Mouse (Mus musculus): ENCODE results near the gene Ism2. TPM values are rescaled to one million over a fixed set of nuclear protein-coding genes. Genes with fewer than 3 reads are reported as not detected.

Ism2 gene
- 0.07 and 0.21 TPM in 2 replicates for polyA plus RNA-seq (2012; rRNA removed)

- H3K36me3 ChIP-seq (ENCODE audit: control insufficient read depth, insufficient read depth, low read length) = no peaks in the 10 kb centered on the region
- H3K4me3 ChIP-seq (ENCODE audit: extremely low read depth, insufficient read depth, insufficient read length) = peak within 1 kb of the TSS; percentile 54
- no peak for DNase-seq (ENCODE audit: low read depth in 1 of 2, low spot score in 2 of 2)
- H3K27me3 ChIP-seq (ENCODE audit: control insufficient read depth, insufficient read depth, low read length) = peaks cover 17% of the 10 kb centered on the region
- peaks cover 9% of the 10 kb centered on the region for H3K4me1 ChIP-seq (ENCODE audit: control insufficient read depth, insufficient read depth, insufficient read length)
- TF ChIP-seq POLR2A (IDR thresholded peaks at IDR 0.05; ENCODE audit: low read depth, low read length) (no peak), CTCF (IDR thresholded peaks at IDR 0.05; ENCODE audit: extremely low read depth, insufficient read depth, insufficient read length, insufficient replicate concordance) (no peak)
- 1% methylated on average over 74 of the region's 86 CpGs for WGBS
- H3K27ac ChIP-seq (ENCODE audit: insufficient read depth, low read length) = no peak within 1 kb of the TSS
These were observed at the start of gene Ism2 for GRCm38 (mm10) chr12:87299657-87300440. TSS of gene Ism2 (minus strand) at chr12:87299705.

GRCm38 (mm10) chr12:87348029-87348428 lies 48.5 kb upstream of the Ism2 start:
- no peak for DNase-seq (ENCODE audit: low read depth in 1 of 2, low spot score in 2 of 2)
- no peak overlapping the region for H3K4me3 ChIP-seq (ENCODE audit: extremely low read depth, insufficient read depth, insufficient read length)
- no peak overlapping the region for H3K27ac ChIP-seq (ENCODE audit: insufficient read depth, low read length)
- no peak for TF ChIP-seq CTCF (IDR thresholded peaks at IDR 0.05; ENCODE audit: extremely low read depth, insufficient read depth, insufficient read length, insufficient replicate concordance)
- no peak for TF ChIP-seq POLR2A (IDR thresholded peaks at IDR 0.05; ENCODE audit: low read depth, low read length)
- peaks cover 10% of the 10 kb centered on the region for H3K36me3 ChIP-seq (ENCODE audit: control insufficient read depth, insufficient read depth, low read length)
- no peaks in the 10 kb centered on the region for H3K27me3 ChIP-seq (ENCODE audit: control insufficient read depth, insufficient read depth, low read length)
- WGBS = 80% methylated on average over 2 of the region's 2 CpGs
- no peaks in the 10 kb centered on the region for H3K4me1 ChIP-seq (ENCODE audit: control insufficient read depth, insufficient read depth, insufficient read length)

- no peak for DNase-seq (ENCODE audit: low read depth in 1 of 2, low spot score in 2 of 2)
- Histone ChIP-seq H3K36me3 (ENCODE audit: control insufficient read depth, insufficient read depth, low read length) (peaks cover 11% of the 10 kb centered on the region), H3K4me3 (ENCODE audit: extremely low read depth, insufficient read depth, insufficient read length) (no peak overlapping the region), H3K4me1 (ENCODE audit: control insufficient read depth, insufficient read depth, insufficient read length) (no peaks in the 10 kb centered on the region), H3K27ac (ENCODE audit: insufficient read depth, low read length) (no peak overlapping the region), H3K27me3 (ENCODE audit: control insufficient read depth, insufficient read depth, low read length) (no peaks in the 10 kb centered on the region)
- whole genome bisulfite sequencing = 88% methylated on average over 2 of the region's 2 CpGs
- TF ChIP-seq CTCF (IDR thresholded peaks at IDR 0.05; ENCODE audit: extremely low read depth, insufficient read depth, insufficient read length, insufficient replicate concordance) (no peak), POLR2A (IDR thresholded peaks at IDR 0.05; ENCODE audit: low read depth, low read length) (no peak)
These were observed 48.0 kb upstream of the Ism2 start for GRCm38 (mm10) chr12:87347511-87347910.

- no peak for DNase-seq (ENCODE audit: low read depth in 1 of 2, low spot score in 2 of 2)
- H3K36me3 ChIP-seq (ENCODE audit: control insufficient read depth, insufficient read depth, low read length) = peaks cover 20% of the 10 kb centered on the region
- H3K27me3 ChIP-seq (ENCODE audit: control insufficient read depth, insufficient read depth, low read length) = no peaks in the 10 kb centered on the region
- TF ChIP-seq CTCF (IDR thresholded peaks at IDR 0.05; ENCODE audit: extremely low read depth, insufficient read depth, insufficient read length, insufficient replicate concordance) (no peak), POLR2A (IDR thresholded peaks at IDR 0.05; ENCODE audit: low read depth, low read length) (no peak)
- H3K27ac ChIP-seq (ENCODE audit: insufficient read depth, low read length) = no peak overlapping the region
- no peak overlapping the region for H3K4me3 ChIP-seq (ENCODE audit: extremely low read depth, insufficient read depth, insufficient read length)
- H3K4me1 ChIP-seq (ENCODE audit: control insufficient read depth, insufficient read depth, insufficient read length) = no peaks in the 10 kb centered on the region
These were observed 43.6 kb upstream of the Ism2 start for GRCm38 (mm10) chr12:87343084-87343605.

- Histone ChIP-seq H3K27me3 (ENCODE audit: control insufficient read depth, insufficient read depth, low read length) (no peaks in the 10 kb centered on the region), H3K27ac (ENCODE audit: insufficient read depth, low read length) (no peak overlapping the region), H3K4me3 (ENCODE audit: extremely low read depth, insufficient read depth, insufficient read length) (no peak overlapping the region), H3K4me1 (ENCODE audit: control insufficient read depth, insufficient read depth, insufficient read length) (no peaks in the 10 kb centered on the region), H3K36me3 (ENCODE audit: control insufficient read depth, insufficient read depth, low read length) (peaks cover 18% of the 10 kb centered on the region)
- no peak for TF ChIP-seq POLR2A (IDR thresholded peaks at IDR 0.05; ENCODE audit: low read depth, low read length)
- no peak for TF ChIP-seq CTCF (IDR thresholded peaks at IDR 0.05; ENCODE audit: extremely low read depth, insufficient read depth, insufficient read length, insufficient replicate concordance)
- WGBS = 91% methylated on average over 4 of the region's 4 CpGs
- DNase-seq (ENCODE audit: low read depth in 1 of 2, low spot score in 2 of 2) = no peak
These were observed 38.6 kb upstream of the Ism2 start for GRCm38 (mm10) chr12:87338082-87338481.

- WGBS = 34% methylated on average over 2 of the region's 2 CpGs
- no peaks in the 10 kb centered on the region for H3K4me1 ChIP-seq (ENCODE audit: control insufficient read depth, insufficient read depth, insufficient read length)
- no peak overlapping the region for H3K4me3 ChIP-seq (ENCODE audit: extremely low read depth, insufficient read depth, insufficient read length)
- TF ChIP-seq POLR2A (IDR thresholded peaks at IDR 0.05; ENCODE audit: low read depth, low read length) = no peak
- TF ChIP-seq CTCF (IDR thresholded peaks at IDR 0.05; ENCODE audit: extremely low read depth, insufficient read depth, insufficient read length, insufficient replicate concordance) = no peak
- peaks cover 14% of the 10 kb centered on the region for H3K36me3 ChIP-seq (ENCODE audit: control insufficient read depth, insufficient read depth, low read length)
- DNase-seq (ENCODE audit: low read depth in 1 of 2, low spot score in 2 of 2) = peak in 1 of 2 experiments; percentile 2
- H3K27me3 ChIP-seq (ENCODE audit: control insufficient read depth, insufficient read depth, low read length) = no peaks in the 10 kb centered on the region
- H3K27ac ChIP-seq (ENCODE audit: insufficient read depth, low read length) = no peak overlapping the region
These were observed 35.4 kb upstream of the Ism2 start for GRCm38 (mm10) chr12:87334886-87335285.

GRCm38 (mm10) chr12:87333794-87334193 lies 34.3 kb upstream of the Ism2 start:
- Histone ChIP-seq H3K4me1 (ENCODE audit: control insufficient read depth, insufficient read depth, insufficient read length) (no peaks in the 10 kb centered on the region), H3K27ac (ENCODE audit: insufficient read depth, low read length) (no peak overlapping the region), H3K36me3 (ENCODE audit: control insufficient read depth, insufficient read depth, low read length) (peaks cover 14% of the 10 kb centered on the region), H3K27me3 (ENCODE audit: control insufficient read depth, insufficient read depth, low read length) (no peaks in the 10 kb centered on the region), H3K4me3 (ENCODE audit: extremely low read depth, insufficient read depth, insufficient read length) (no peak overlapping the region)
- TF ChIP-seq POLR2A (IDR thresholded peaks at IDR 0.05; ENCODE audit: low read depth, low read length) = no peak
- DNase-seq (ENCODE audit: low read depth in 1 of 2, low spot score in 2 of 2) = no peak

Data from spleen, adult 2 months (tissue).